Comparison of ENCODE assay signal across 8 mouse cellular contexts in genomic region chr4:129058207-129059092, GRCm38 (mm10). TPM values are rescaled to one million over a fixed set of nuclear protein-coding genes. Genes with fewer than 3 reads are reported as not detected.
DNase-seq lines count a peak whose midpoint lies in the region; ATAC-seq and TF ChIP-seq lines count a peak whose summit lies in the region.

Gene Rnf19b (plus strand): TSS chr4:129058271.

- intact Hi-C loops in gastrocnemius, postnatal 14 days (cut with DNase I; ENCODE audit: low total_unique reads), result no loop called here
- intact Hi-C loops in left cerebral cortex, postnatal 4 days (cut with DNase I), result no loop called here

- no peak for DNase-seq in cerebellum, adult 9-10 months
- DNase-seq in gastrocnemius, postnatal 14 days, result peak; percentile 53
- peak; percentile 39 for DNase-seq in hindbrain, postnatal 0 days (ENCODE audit: low spot score)
- peak; percentile 41 for DNase-seq in left cerebral cortex, postnatal 4 days
- peak; percentile 30 for DNase-seq in mesoderm, embryonic 11.5 days (ENCODE audit: low read depth, low spot score)
- DNase-seq in spleen, adult 18-20 months, result peak; percentile 52 to 64

- H3K9me3 ChIP-seq in hindbrain, postnatal 0 days (ENCODE audit: low read length), result no peaks in the 10 kb centered on the region

- H3K27ac ChIP-seq in hindbrain, postnatal 0 days, result peak within 1 kb of the TSS; percentile 96

- WGBS in hindbrain, postnatal 0 days, result under 1% methylated on average over 79 of the region's 107 CpGs

- H3K4me1 ChIP-seq in hindbrain, postnatal 0 days (ENCODE audit: insufficient read depth, low read length), result peaks cover 13% of the 10 kb centered on the region; the same call in 1 of the 2 replicates

- H3K36me3 ChIP-seq in hindbrain, postnatal 0 days (ENCODE audit: insufficient read depth, low read length), result no peaks in the 10 kb centered on the region

- no peaks in the 10 kb centered on the region for H3K27me3 ChIP-seq in hindbrain, postnatal 0 days (ENCODE audit: insufficient read depth, low read length)

- TF ChIP-seq CTCF in hindbrain, postnatal 0 days (IDR thresholded peaks at IDR 0.05; ENCODE audit: low read depth), result no peak

- H3K9ac ChIP-seq in hindbrain, postnatal 0 days (replicated peaks; ENCODE audit: low read length), result peak within 1 kb of the TSS; percentile 93

- ATAC-seq in cerebellum, adult (ENCODE audit: insufficient number of reproducible peaks, low FRiP score, low TSS enrichment), result peak; percentile 53
- peak; percentile 6; the same call in 1 of the 2 replicates for ATAC-seq in common myeloid progenitor, adult 5-6 weeks (replicated peaks; ENCODE audit: low read depth, poor library complexity, severe bottlenecking)
- ATAC-seq in hindbrain, postnatal 0 days, result peak; percentile 35

- H3K4me3 ChIP-seq in hindbrain, postnatal 0 days (ENCODE audit: low read length), result peak within 1 kb of the TSS; percentile 80

- H3K4me2 ChIP-seq in hindbrain, postnatal 0 days (ENCODE audit: low read depth, low read length), result peak within 1 kb of the TSS; percentile 98

RNA-seq across cellular contexts. Expression of gene Rnf19b, which starts in this region (rescaled TPM):
- 33.2 and 35.7 TPM in 2 replicates for total RNA-seq in common myeloid progenitor, adult 5-6 weeks (2017)
- 10 to 100 TPM; 13.6 to 15.5 TPM for total RNA-seq in gastrocnemius, postnatal 14 days (2021)
- total RNA-seq in hindbrain, postnatal 0 days (2014; rRNA removed), result 141 and 156 TPM in 2 replicates
- polyA plus RNA-seq in hindbrain, postnatal 0 days (2015; fragmentation: Nextera tagmentation; extraction: Ambion mirVana), result 29.9 and 31.8 TPM in 2 replicates
- total RNA-seq in left cerebral cortex, postnatal 4 days (2021), result 100 to 1,000 TPM in 1 of 2 experiments, 10 to 100 TPM in 1; 97.9 to 102 TPM
